Mouse (Mus musculus): Measurements from ENCODE around the gene Phykpl. TPM values are rescaled to one million over a fixed set of nuclear protein-coding genes. Genes with fewer than 3 reads are reported as not detected.
"Not testable (repeated sequence)": the region's sequence is repeated elsewhere in the genome, so short reads cannot be mapped to it uniquely, and the experiment has no call there.

The Phykpl gene
- polyA plus RNA-seq, 1 experiment from 2014 or later: 22.2 TPM

GRCm38 (mm10) chr11:51620084-51620483 is 35.5 kb downstream of the Phykpl start:
- Histone ChIP-seq H3K9me3 (replicated peaks) (no peaks in the 10 kb centered on the region), H3K4me2 (peak overlapping the region; percentile 65), H3K27me3 (no peaks in the 10 kb centered on the region), H3K9ac (peak overlapping the region; percentile 58), H3K4me1 (peaks cover 32% of the 10 kb centered on the region), H3K27ac (peak overlapping the region; percentile 46), H3K4me3 (replicated peaks) (peak overlapping the region; percentile 61), H3K36me3 (peaks cover 40% of the 10 kb centered on the region)
- ATAC-seq (replicated peaks; ENCODE audit: low FRiP score): no peak
- WGBS: 2% methylated on average over 11 of the region's 11 CpGs

- no peak overlapping the region for H3K4me2 ChIP-seq
- H3K9me3 ChIP-seq (replicated peaks): no peaks in the 10 kb centered on the region
- 96% methylated on average over 2 of the region's 2 CpGs for WGBS
- ATAC-seq (replicated peaks; ENCODE audit: low FRiP score): no peak
- H3K4me3 ChIP-seq (replicated peaks): no peak overlapping the region
- H3K4me1 ChIP-seq: peaks cover 22% of the 10 kb centered on the region
- H3K36me3 ChIP-seq: peaks cover 56% of the 10 kb centered on the region
- no peaks in the 10 kb centered on the region for H3K27me3 ChIP-seq
- no peak overlapping the region for H3K27ac ChIP-seq
- no peak overlapping the region for H3K9ac ChIP-seq
These were observed 37.2 kb downstream of the Phykpl start for GRCm38 (mm10) chr11:51621776-51622175.

- no peak overlapping the region for H3K9ac ChIP-seq
- ATAC-seq (replicated peaks; ENCODE audit: low FRiP score): no peak
- no peak overlapping the region for H3K27ac ChIP-seq
- H3K36me3 ChIP-seq: peaks cover 69% of the 10 kb centered on the region
- no peaks in the 10 kb centered on the region for H3K27me3 ChIP-seq
- WGBS: 90% methylated on average over 7 of the region's 7 CpGs
- no peak overlapping the region for H3K4me2 ChIP-seq
- peaks cover 22% of the 10 kb centered on the region for H3K4me1 ChIP-seq
- H3K9me3 ChIP-seq (replicated peaks): no peaks in the 10 kb centered on the region
- no peak overlapping the region for H3K4me3 ChIP-seq (replicated peaks)
These were observed 38.5 kb downstream of the Phykpl start for GRCm38 (mm10) chr11:51622971-51623491.

GRCm38 (mm10) chr11:51625187-51625820 is 40.7 kb downstream of the Phykpl start:
- 79% methylated on average over 5 of the region's 5 CpGs for WGBS
- ATAC-seq (replicated peaks; ENCODE audit: low FRiP score): no peak
- H3K4me2 ChIP-seq: no peak overlapping the region
- H3K4me1 ChIP-seq: peaks cover 19% of the 10 kb centered on the region
- H3K4me3 ChIP-seq (replicated peaks): no peak overlapping the region
- peaks cover 79% of the 10 kb centered on the region for H3K36me3 ChIP-seq
- H3K9me3 ChIP-seq (replicated peaks): no peaks in the 10 kb centered on the region
- H3K9ac ChIP-seq: no peak overlapping the region
- no peaks in the 10 kb centered on the region for H3K27me3 ChIP-seq
- H3K27ac ChIP-seq: no peak overlapping the region

- Histone ChIP-seq H3K36me3 (peaks cover 65% of the 10 kb centered on the region), H3K9me3 (replicated peaks) (no peaks in the 10 kb centered on the region), H3K4me1 (peaks cover 21% of the 10 kb centered on the region), H3K4me3 (replicated peaks) (no peak overlapping the region), H3K27me3 (no peaks in the 10 kb centered on the region), H3K27ac (no peak overlapping the region), H3K9ac (no peak overlapping the region), H3K4me2 (no peak overlapping the region)
- ATAC-seq (replicated peaks; ENCODE audit: low FRiP score): no peak
- 93% methylated on average over 9 of the region's 9 CpGs for WGBS
These were observed 42.9 kb downstream of the Phykpl start for GRCm38 (mm10) chr11:51627425-51627824.

GRCm38 (mm10) chr11:51627907-51628306 is 43.4 kb downstream of the Phykpl start:
- no peaks in the 10 kb centered on the region for H3K27me3 ChIP-seq
- H3K4me1 ChIP-seq: peaks cover 24% of the 10 kb centered on the region
- H3K36me3 ChIP-seq: peaks cover 60% of the 10 kb centered on the region
- H3K4me3 ChIP-seq (replicated peaks): no peak overlapping the region
- H3K9ac ChIP-seq: no peak overlapping the region
- WGBS: 91% methylated on average over 8 of the region's 8 CpGs
- no peak overlapping the region for H3K4me2 ChIP-seq
- no peak overlapping the region for H3K27ac ChIP-seq
- ATAC-seq (replicated peaks; ENCODE audit: low FRiP score): no peak
- H3K9me3 ChIP-seq (replicated peaks): no peaks in the 10 kb centered on the region

GRCm38 (mm10) chr11:51629651-51630314 is 45.2 kb downstream of the Phykpl start:
- no peak for ATAC-seq (replicated peaks; ENCODE audit: low FRiP score)
- Histone ChIP-seq H3K9ac (no peak overlapping the region), H3K4me2 (no peak overlapping the region), H3K27me3 (no peaks in the 10 kb centered on the region), H3K9me3 (replicated peaks) (no peaks in the 10 kb centered on the region), H3K4me3 (replicated peaks) (no peak overlapping the region), H3K4me1 (peaks cover 25% of the 10 kb centered on the region), H3K27ac (no peak overlapping the region), H3K36me3 (peaks cover 41% of the 10 kb centered on the region)
- 81% methylated on average over 15 of the region's 15 CpGs for WGBS

GRCm38 (mm10) chr11:51632130-51632753 is 47.7 kb downstream of the Phykpl start:
- Histone ChIP-seq H3K36me3 (peaks cover 18% of the 10 kb centered on the region), H3K27me3 (no peaks in the 10 kb centered on the region), H3K4me1 (peaks cover 42% of the 10 kb centered on the region), H3K4me3 (replicated peaks) (no peak overlapping the region), H3K27ac (peak overlapping the region; percentile 65), H3K9me3 (replicated peaks) (no peaks in the 10 kb centered on the region), H3K9ac (no peak overlapping the region), H3K4me2 (no peak overlapping the region)
- 68% methylated on average over 6 of the region's 6 CpGs for WGBS
- ATAC-seq (replicated peaks; ENCODE audit: low FRiP score): peak; percentile 19; the same call in 1 of the 2 replicates

- WGBS: 94% methylated on average over 7 of the region's 7 CpGs
- H3K4me2 ChIP-seq: not testable (repeated sequence)
These were observed 48.6 kb downstream of the Phykpl start for GRCm38 (mm10) chr11:51633200-51633599.

GRCm38 (mm10) chr11:51633721-51634120 is 49.2 kb downstream of the Phykpl start:
- Histone ChIP-seq H3K27ac (no peak overlapping the region), H3K4me3 (replicated peaks) (no peak overlapping the region), H3K4me2 (no peak overlapping the region), H3K9me3 (replicated peaks) (no peaks in the 10 kb centered on the region), H3K36me3 (peaks cover 5% of the 10 kb centered on the region; the same call in 1 of the 2 replicates), H3K4me1 (peaks cover 52% of the 10 kb centered on the region), H3K9ac (no peak overlapping the region), H3K27me3 (no peaks in the 10 kb centered on the region)
- 90% methylated on average over 3 of the region's 3 CpGs for WGBS
- no peak for ATAC-seq (replicated peaks; ENCODE audit: low FRiP score)

More at GRCm38 (mm10) chr11:51633200-51633599, 48.6 kb downstream of the Phykpl start:
- H3K9ac ChIP-seq; ATAC-seq (replicated peaks; ENCODE audit: low FRiP score); H3K27me3 ChIP-seq; H3K4me3 ChIP-seq (replicated peaks); H3K9me3 ChIP-seq (replicated peaks); H3K36me3 ChIP-seq; H3K27ac ChIP-seq: not testable (repeated sequence)
- peaks cover 50% of the 10 kb centered on the region for H3K4me1 ChIP-seq

- ATAC-seq (replicated peaks; ENCODE audit: low FRiP score): no peak
- Histone ChIP-seq H3K4me2 (peak overlapping the region; percentile 85), H3K27me3 (no peaks in the 10 kb centered on the region), H3K4me1 (peaks cover 50% of the 10 kb centered on the region), H3K27ac (peak overlapping the region; percentile 90), H3K4me3 (replicated peaks) (peak overlapping the region; percentile 85), H3K9ac (peak overlapping the region; percentile 73), H3K9me3 (replicated peaks) (no peaks in the 10 kb centered on the region), H3K36me3 (no peaks in the 10 kb centered on the region)
- 20% methylated on average over 6 of the region's 6 CpGs for WGBS
These were observed 50.6 kb downstream of the Phykpl start for GRCm38 (mm10) chr11:51635127-51635524.

Measured in kidney, embryonic 15.5 days (tissue).